Mouse (Mus musculus): ENCODE measurements around the gene Kctd13.

DNA sequence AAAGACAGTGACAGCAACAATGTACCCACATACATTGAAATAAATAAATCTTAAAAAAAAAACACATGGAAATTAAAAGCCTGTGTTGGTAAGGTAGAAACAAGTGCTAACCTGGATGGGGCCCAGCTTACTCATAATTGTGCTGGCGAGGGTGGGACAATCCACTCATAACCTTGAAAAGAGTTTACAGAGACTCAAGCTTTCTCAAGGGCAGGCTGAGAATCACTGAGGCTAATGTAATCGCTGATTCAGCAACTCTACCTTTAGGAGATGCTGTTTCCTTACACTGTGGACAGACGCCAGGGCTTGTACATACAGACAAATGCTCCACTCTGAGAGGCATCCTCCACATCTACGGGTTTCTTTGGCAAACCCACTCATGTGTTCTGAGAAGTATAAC is 8.7 kb upstream of the Kctd13 start:
- TF ChIP-seq POLR2A (IDR thresholded peaks at IDR 0.05; ENCODE audit: borderline replicate concordance, extremely low read depth, low read depth, low read length) (no peak), CTCF (IDR thresholded peaks at IDR 0.05; ENCODE audit: insufficient read depth, low read length) (no peak)

Data from lung, adult 2 months (tissue).